Mouse (Mus musculus): Measurements from ENCODE around the gene Arntl2. TPM values are rescaled to one million over a fixed set of nuclear protein-coding genes. Genes with fewer than 3 reads are reported as not detected.

Gene Arntl2
- not detected for total RNA-seq (2023)

GRCm38 (mm10) chr6:146795924-146796545 is at the start of gene Arntl2:
Gene Arntl2, plus strand, starts transcription at chr6:146796055.

GRCm38 (mm10) chr6:146850050-146850449 is 54.2 kb downstream of the Arntl2 start, which contains the start of gene Smco2:
Gene Smco2, plus strand, starts transcription at chr6:146850104.

Other genes starting within 250 kb of the Arntl2 start
- gene Fgfr1op2, start 218.9 kb upstream of the Arntl2 start, total RNA-seq (2023): 10 to 100 TPM; 94.0 to 98.8 TPM
- 10 to 100 TPM; 32.9 to 39.0 TPM for gene Ints13, start 218.2 kb upstream of the Arntl2 start, total RNA-seq (2023)
- 10 to 100 TPM; 35.0 to 42.3 TPM for gene Med21, start 153.5 kb upstream of the Arntl2 start, total RNA-seq (2023)
- gene Tm7sf3, start 153.2 kb upstream of the Arntl2 start, total RNA-seq (2023): 10 to 100 TPM; 20.4 to 21.3 TPM
- 10 to 100 TPM in 1 of 2 experiments, 1 to 10 TPM in 1; 7.3 to 10.5 TPM for gene Stk38l, start 71.1 kb upstream of the Arntl2 start, total RNA-seq (2023)
- not detected for gene Smco2, start 54.0 kb downstream of the Arntl2 start, total RNA-seq (2023)
- 10 to 100 TPM in 1 of 2 experiments, 1 to 10 TPM in 1; 9.4 to 11.0 TPM for gene Ppfibp1, start 92.4 kb downstream of the Arntl2 start, total RNA-seq (2023)
- not detected for gene 1700034J05Rik, start 158.4 kb downstream of the Arntl2 start, total RNA-seq (2023)
- under 1 TPM in 1 of 2 experiments, not detected in 1; 0.47 TPM for gene Rep15, start 236.5 kb downstream of the Arntl2 start, total RNA-seq (2023)
- gene Mrps35, start 246.7 kb downstream of the Arntl2 start, total RNA-seq (2023): 10 to 100 TPM; 24.5 to 36.7 TPM